Mouse (Mus musculus) ES-E14 (cell line): ENCODE data around the gene Olfr1368.

Experiments
- CHD2 ChIP-seq: IDR thresholded peaks from 2 replicates; pipeline ENCODE4 v1.6.1; 2014; ENCODE audit warnings: mild to moderate bottlenecking, low read depth, low read length, inconsistent platforms
- ZNF384 ChIP-seq: IDR thresholded peaks from 2 replicates; pipeline ENCODE4 v1.6.1; 2012; ENCODE audit warnings: low read depth, low read length, inconsistent platforms

GRCm38 (mm10) chr13:21173072-21173471 is 27.4 kb upstream of the Olfr1368 start:
- no peak for TF ChIP-seq ZNF384
- TF ChIP-seq CHD2 = no peak
